Mouse (Mus musculus) T-helper 2 cell (primary cell): ENCODE results near the gene Bbs5.
"Not testable (repeated sequence)": the region's sequence is repeated elsewhere in the genome, so short reads cannot be mapped to it uniquely, and the experiment has no call there.

Source experiments
- in situ Hi-C: fragments of 300-600 bp; cut with MboI, MseI; formaldehyde crosslinking; loops from one replicate; pipeline ENCODE4 v1.15.1; 2025; ENCODE audit warnings: high pct_unique_total_duplicates

Gene Bbs5

GRCm38 (mm10) chr2:69669853-69670252, 22.9 kb downstream of the Bbs5 start, which contains the start of gene Klhl41:
TSS of gene Klhl41 (plus strand) at chr2:69670120.
- in situ Hi-C loops, result no loop called here

GRCm38 (mm10) chr2:69673723-69674122, 26.8 kb downstream of the Bbs5 start:
- in situ Hi-C loops, result no loop called here

DNA sequence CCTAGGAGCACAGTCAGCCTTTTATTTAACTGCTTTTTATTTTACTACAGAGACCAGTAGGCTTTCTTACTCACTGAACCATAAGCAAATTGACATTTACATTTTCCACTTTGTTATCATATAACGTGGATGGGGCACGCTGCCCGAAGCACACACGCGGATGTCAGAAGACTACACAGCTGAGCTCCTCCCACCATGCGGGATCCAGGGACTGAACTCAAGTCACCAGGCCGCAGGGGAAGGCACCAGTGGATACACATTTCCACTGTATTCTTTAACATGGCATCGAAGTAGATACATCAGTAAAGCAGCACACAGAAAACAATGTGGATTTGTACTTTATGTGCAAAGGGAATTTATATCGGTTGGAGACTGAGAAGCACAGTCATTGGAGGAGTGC, 28.3 kb downstream of the Bbs5 start:
- in situ Hi-C loops, result no loop called here

GRCm38 (mm10) chr2:69676713-69677112, 29.7 kb downstream of the Bbs5 start:
- in situ Hi-C loops, result no loop called here

- in situ Hi-C loops, result not testable (repeated sequence)
Observed at GRCm38 (mm10) chr2:69677215-69677614, 30.2 kb downstream of the Bbs5 start.

- in situ Hi-C loops, result no loop called here
Observed at GRCm38 (mm10) chr2:69679990-69680389, 33.0 kb downstream of the Bbs5 start.

- in situ Hi-C loops, result no loop called here
Observed at GRCm38 (mm10) chr2:69681931-69682330, 35.0 kb downstream of the Bbs5 start.

- in situ Hi-C loops, result no loop called here
Observed at GRCm38 (mm10) chr2:69683036-69683805, 36.2 kb downstream of the Bbs5 start.

DNA sequence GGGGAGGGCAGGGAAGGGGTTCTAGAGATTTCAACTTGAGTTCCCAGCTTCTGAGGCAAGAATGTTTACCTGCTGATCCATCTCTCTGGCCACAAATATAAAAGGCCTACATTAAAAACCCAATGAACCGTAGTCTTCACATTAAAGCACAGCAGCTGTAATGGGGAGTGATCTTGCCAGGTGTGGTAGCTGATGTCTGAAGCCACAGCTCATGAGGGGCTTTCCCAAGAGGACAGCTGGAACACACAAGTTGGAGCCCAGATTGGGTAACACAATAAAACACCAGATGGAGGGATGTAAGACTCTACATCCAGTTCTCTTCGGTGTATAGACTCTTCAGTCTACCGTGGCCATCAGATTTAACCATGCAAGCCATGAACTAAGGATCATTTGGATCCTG, 37.5 kb downstream of the Bbs5 start:
- in situ Hi-C loops, result no loop called here

DNA sequence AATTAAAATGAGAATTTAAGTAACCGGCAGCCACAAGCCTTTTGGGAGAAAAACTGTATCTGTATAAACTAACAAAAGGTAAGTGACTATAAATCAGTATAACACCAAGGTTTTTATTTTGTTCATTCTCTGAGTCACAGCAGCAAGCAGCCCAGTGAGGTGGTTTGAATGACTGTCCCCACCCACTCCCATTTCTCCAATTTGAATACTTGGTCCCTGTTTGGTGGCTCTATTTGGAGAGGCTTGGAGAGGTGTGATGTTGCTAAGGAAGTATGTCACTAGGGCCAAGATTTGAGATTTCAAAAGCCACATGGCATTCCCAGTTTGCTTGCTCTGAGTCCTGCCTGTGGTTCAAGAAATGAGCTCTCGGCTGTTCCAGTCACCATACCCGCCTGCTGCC, 43.2 kb downstream of the Bbs5 start:
- in situ Hi-C loops, result no loop called here

DNA sequence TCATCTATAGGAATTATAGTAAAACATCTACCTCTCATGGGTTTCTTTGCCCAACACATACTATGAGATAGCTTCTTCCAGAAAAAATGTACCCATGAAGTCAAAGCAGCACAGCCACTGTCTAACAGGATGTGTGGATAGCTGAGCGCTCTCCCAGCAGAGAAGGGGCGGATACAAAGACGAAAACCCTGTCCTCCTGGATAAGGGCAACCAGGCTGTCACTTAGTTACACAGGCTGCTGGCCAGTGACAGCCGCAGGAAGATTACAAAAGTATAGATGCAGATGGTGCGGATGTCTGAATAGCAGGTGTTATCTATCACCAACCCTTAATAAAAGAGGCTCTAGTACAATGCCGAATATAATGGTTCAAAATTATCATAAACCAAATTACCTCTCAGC, 43.9 kb downstream of the Bbs5 start:
- in situ Hi-C loops, result no loop called here

GRCm38 (mm10) chr2:69693501-69693900, 46.5 kb downstream of the Bbs5 start:
- in situ Hi-C loops, result no loop called here

DNA sequence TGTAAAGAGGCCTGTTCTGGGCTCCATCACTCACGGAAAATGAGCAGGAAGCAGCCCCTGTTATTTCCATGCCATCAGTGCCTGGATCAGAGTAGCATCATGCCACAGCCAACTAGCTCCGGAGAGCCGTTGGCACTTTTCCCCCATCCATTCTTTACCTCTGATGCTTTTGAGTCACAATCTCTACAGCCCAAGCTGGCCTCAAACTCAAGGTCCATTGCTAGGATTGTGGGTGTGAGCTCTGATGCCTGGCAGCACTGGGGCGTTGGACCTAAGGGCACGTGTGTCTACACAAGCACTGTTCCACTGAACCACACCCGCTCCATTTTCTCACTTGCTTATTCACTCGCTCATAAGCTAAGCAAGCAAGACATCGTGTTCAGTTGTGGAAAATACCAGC, 53.5 kb downstream of the Bbs5 start:
- in situ Hi-C loops, result no loop called here

DNA sequence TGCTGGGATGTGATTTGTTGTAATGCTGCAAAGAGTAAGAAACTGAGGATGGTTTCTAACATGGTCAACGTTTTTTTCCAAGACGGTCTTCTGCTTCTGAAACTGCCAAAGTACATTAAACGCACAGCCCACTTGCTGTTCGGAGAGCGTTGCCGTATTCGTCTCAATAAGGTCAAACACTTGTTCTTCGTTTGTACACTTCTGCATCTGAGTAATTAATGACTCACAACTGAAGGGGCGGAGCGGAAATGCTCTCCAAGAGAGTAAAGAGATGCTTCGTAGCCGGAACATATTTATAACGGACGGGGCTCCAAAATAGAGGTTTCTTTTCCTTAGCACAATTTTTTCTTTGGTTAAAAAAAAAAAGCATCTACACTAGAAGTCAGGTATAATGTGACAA, 65.2 kb downstream of the Bbs5 start:
- in situ Hi-C loops, result no loop called here

DNA sequence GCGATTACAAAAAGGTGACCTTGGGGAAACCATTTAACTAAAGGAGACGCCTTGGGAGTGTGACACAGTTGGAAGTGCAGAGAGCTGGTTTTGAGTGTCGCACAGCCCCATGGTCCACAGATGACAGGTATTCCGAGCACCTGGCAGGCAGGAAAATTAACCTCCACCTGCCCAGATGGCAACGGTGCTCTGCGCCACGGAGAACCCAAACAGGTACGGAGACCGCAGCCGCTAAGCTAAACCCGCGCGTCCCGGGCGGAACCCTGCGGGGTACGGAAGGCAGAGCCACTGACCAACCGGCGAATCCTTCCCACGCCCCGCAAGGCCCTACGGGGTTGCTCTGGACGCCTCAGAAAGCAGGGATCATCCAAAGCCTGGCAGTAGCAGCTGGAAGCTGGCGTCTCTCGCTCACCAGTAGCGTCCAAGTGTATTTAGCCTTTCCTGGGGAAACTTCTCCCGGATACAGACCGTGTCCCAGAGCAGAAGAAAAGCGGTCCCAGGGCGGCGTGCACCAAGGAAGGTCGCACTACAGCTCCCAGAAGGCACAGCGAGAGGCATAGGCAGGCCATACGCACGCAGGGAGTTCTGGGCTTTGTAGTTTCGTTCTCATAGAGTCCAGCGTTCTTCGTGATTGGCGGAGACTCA, 66.1 kb downstream of the Bbs5 start, which contains the start of gene Fastkd1:
Fastkd1 (minus strand) TSS at position 536 of the 645 bp plus-strand sequence.
- in situ Hi-C loops, result no loop called here

DNA sequence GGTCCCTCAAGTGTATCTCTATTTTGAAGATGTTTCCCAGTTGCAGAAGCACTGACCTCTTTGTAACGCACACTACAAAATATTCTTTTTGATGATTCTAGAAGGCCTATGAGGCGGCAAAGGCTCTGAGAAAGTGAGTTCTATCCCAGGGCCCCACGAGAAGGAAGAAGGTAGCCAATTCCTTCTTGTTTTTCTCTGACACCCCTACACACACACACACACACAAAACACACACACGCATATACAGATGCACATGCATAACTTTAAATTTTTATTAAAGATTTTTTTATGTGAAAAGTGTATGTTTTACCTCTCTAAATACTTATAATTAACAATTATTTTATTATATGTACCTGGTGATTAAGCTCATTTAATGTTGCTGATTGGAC, 66.6 kb downstream of the Bbs5 start:
- in situ Hi-C loops, result no loop called here

- in situ Hi-C loops, result no loop called here
Observed at GRCm38 (mm10) chr2:69714126-69714525, 67.2 kb downstream of the Bbs5 start.

DNA sequence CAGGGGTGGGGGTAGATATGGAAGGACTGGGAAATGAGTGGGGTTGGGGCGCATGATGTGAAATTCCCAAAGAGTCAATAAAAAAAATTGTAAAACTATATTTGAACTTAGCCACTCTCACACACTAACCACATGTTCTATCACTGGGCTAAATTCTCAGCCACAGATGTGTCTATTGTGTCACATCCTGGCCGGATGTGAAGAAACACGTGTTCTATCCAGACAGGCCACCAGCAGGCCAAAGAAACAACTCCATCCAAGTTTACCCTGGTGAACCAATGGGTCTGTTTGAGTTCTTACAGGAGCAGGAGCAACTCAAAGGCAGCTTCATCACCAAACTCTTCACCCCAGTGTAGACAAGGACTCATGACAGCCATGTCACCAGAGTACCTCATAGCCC, 69.5 kb downstream of the Bbs5 start:
- in situ Hi-C loops, result no loop called here
